Mouse (Mus musculus): Measurements from ENCODE around the gene Gm3194.
"Not testable (repeated sequence)": the region's sequence is repeated elsewhere in the genome, so short reads cannot be mapped to it uniquely, and the experiment has no call there.

Gm3194 gene

GRCm38 (mm10) chr14:5455367-5455766 is at the start of gene Gm3194:
Gene Gm3194 (minus strand): TSS chr14:5455467.
- DNase-seq = not testable (repeated sequence)

GRCm38 (mm10) chr14:5501374-5501773 is 46.1 kb upstream of the Gm3194 start, which contains the start of gene Gm3488:
Gene Gm3488 (plus strand): TSS chr14:5501674.
- DNase-seq = not testable (repeated sequence)

GRCm38 (mm10) chr14:5483907-5484306 is 28.6 kb upstream of the Gm3194 start, which contains the start of gene Gm3187:
Gene Gm3187 (plus strand): TSS chr14:5484207.
- not testable (repeated sequence) for DNase-seq

- DNase-seq = not testable (repeated sequence)
These were observed 22.5 kb upstream of the Gm3194 start, which contains the start of gene Gm8246 for GRCm38 (mm10) chr14:5477730-5478129. Gene Gm8246 (minus strand): TSS chr14:5477830.

- not testable (repeated sequence) for DNase-seq
These were observed 5.2 kb upstream of the Gm3194 start for GRCm38 (mm10) chr14:5460469-5460868.

GRCm38 (mm10) chr14:5388949-5389348 is 66.3 kb downstream of the Gm3194 start, which contains the start of gene Gm3500:
Gene Gm3500 (minus strand): TSS chr14:5389049.
- DNase-seq = not testable (repeated sequence)

All from thymus, postnatal 14 days (tissue).